ENCODE assay signal across 1 mouse cellular context in genomic region chr11:100315439-100315838, GRCm38 (mm10).
TF ChIP-seq lines count a peak whose summit lies in the region.

No protein-coding gene starts in this region.

TF ChIP-seq in ES-E14, 5 proteins besides CTCF, POLR2A, EP300 and RAD21 (continued from another document):
- no peak for TF ChIP-seq ZNF384 (IDR thresholded peaks at IDR 0.05; ENCODE audit: low read depth, low read length)
